In genomic region chr7:137438179-137438550, GRCm38 (mm10) we compare ENCODE assay signal across 7 mouse cellular contexts. TPM values are rescaled to one million over a fixed set of nuclear protein-coding genes. Genes with fewer than 3 reads are reported as not detected.
A peak's percentile ranks its signal among the peaks of the same experiment; 100 is the strongest.
DNase-seq lines count a peak whose midpoint lies in the region; ATAC-seq lines count a peak whose summit lies in the region.

No protein-coding gene starts in this region.

- ATAC-seq in neural tube, embryonic 11.5 days (ENCODE audit: insufficient read depth, low FRiP score, low TSS enrichment): peak; percentile 69; the same call in 1 of the 2 replicates
- ATAC-seq in granulocyte monocyte progenitor cell, adult 5-6 weeks (replicated peaks; ENCODE audit: poor library complexity, severe bottlenecking): peak; percentile 46
- peak; percentile 75 for ATAC-seq in midbrain, embryonic 15.5 days (replicated peaks)

- peak overlapping the region; percentile 97 for H3K4me3 ChIP-seq in neural tube, embryonic 11.5 days (ENCODE audit: low read depth, low read length)
- peak overlapping the region; percentile 96 for H3K4me3 ChIP-seq in midbrain, embryonic 15.5 days

- peak overlapping the region; percentile 83 for H3K27ac ChIP-seq in neural tube, embryonic 11.5 days (ENCODE audit: low read depth, low read length)
- H3K27ac ChIP-seq in midbrain, embryonic 15.5 days: peak overlapping the region; percentile 89

- peaks cover 6% of the 10 kb centered on the region; the same call in 1 of the 2 replicates for H3K4me1 ChIP-seq in neural tube, embryonic 11.5 days (ENCODE audit: control insufficient read depth, insufficient read depth, low read length)
- peaks cover 23% of the 10 kb centered on the region for H3K4me1 ChIP-seq in midbrain, embryonic 15.5 days

- H3K9me3 ChIP-seq in neural tube, embryonic 11.5 days (ENCODE audit: control insufficient read depth, low read length): no peaks in the 10 kb centered on the region
- no peaks in the 10 kb centered on the region for H3K9me3 ChIP-seq in midbrain, embryonic 15.5 days

- no peaks in the 10 kb centered on the region for H3K36me3 ChIP-seq in neural tube, embryonic 11.5 days (ENCODE audit: control insufficient read depth, insufficient read depth, low read length)
- H3K36me3 ChIP-seq in midbrain, embryonic 15.5 days (replicated peaks): no peaks in the 10 kb centered on the region

- DNase-seq in neural tube, embryonic 11.5 days (ENCODE audit: low spot score): no peak
- no peak for DNase-seq in neural tube, embryonic 10.5 days (ENCODE audit: extremely low spot score, low spot score)
- DNase-seq in cerebellum, adult 9-10 months: peak; percentile 48
- DNase-seq in left cerebral cortex, adult 11 months (ENCODE audit: low spot score): peak; percentile 24
- DNase-seq in yolk sac, embryonic 10.5 days (ENCODE audit: low spot score): no peak

- 6% methylated on average over 7 of the region's 7 CpGs for WGBS in neural tube, embryonic 11.5 days
- 3% methylated on average over 7 of the region's 7 CpGs for WGBS in midbrain, embryonic 15.5 days

- no peaks in the 10 kb centered on the region for H3K27me3 ChIP-seq in neural tube, embryonic 11.5 days (ENCODE audit: control insufficient read depth, insufficient read depth, low read length)
- no peaks in the 10 kb centered on the region for H3K27me3 ChIP-seq in midbrain, embryonic 15.5 days (replicated peaks)

- H3K4me2 ChIP-seq in neural tube, embryonic 11.5 days (ENCODE audit: low read depth): peak overlapping the region; percentile 63
- H3K4me2 ChIP-seq in midbrain, embryonic 15.5 days: peak overlapping the region; percentile 66

- peak overlapping the region; percentile 95 for H3K9ac ChIP-seq in neural tube, embryonic 11.5 days (ENCODE audit: low read length)
- H3K9ac ChIP-seq in midbrain, embryonic 15.5 days: peak overlapping the region; percentile 92

RNA-seq across cellular contexts. Expression of gene Glrx3, which starts 0.8 kb away (rescaled TPM):
- 345 and 354 TPM in 2 replicates for polyA plus RNA-seq in neural tube, embryonic 11.5 days (2014; fragmentation: Nextera tagmentation; extraction: Ambion mirVana)
- total RNA-seq in granulocyte monocyte progenitor cell, adult 5-6 weeks (2014; fragmentation: Nextera tagmentation): 116 and 124 TPM in 2 replicates
- total RNA-seq in granulocyte monocyte progenitor cell, adult 5-6 weeks (2017): 181 and 185 TPM in 2 replicates
- 235 and 254 TPM in 2 replicates for polyA plus RNA-seq in midbrain, embryonic 15.5 days (2015; fragmentation: Nextera tagmentation; extraction: Ambion mirVana)

RNA-seq across cellular contexts. Expression of gene 9430038I01Rik, which starts 27.6 kb away (rescaled TPM):
- 17.4 and 18.9 TPM in 2 replicates for polyA plus RNA-seq in neural tube, embryonic 11.5 days (2014; fragmentation: Nextera tagmentation; extraction: Ambion mirVana)
- 8.6 and 11.3 TPM in 2 replicates for total RNA-seq in granulocyte monocyte progenitor cell, adult 5-6 weeks (2014; fragmentation: Nextera tagmentation)
- 15.9 and 16.2 TPM in 2 replicates for total RNA-seq in granulocyte monocyte progenitor cell, adult 5-6 weeks (2017)
- polyA plus RNA-seq in midbrain, embryonic 15.5 days (2015; fragmentation: Nextera tagmentation; extraction: Ambion mirVana): 10.2 and 12.8 TPM in 2 replicates

Comparison
In these comparisons a context has a peak if more than half of its experiments do, and no peak if none do; other contexts are left out.
1. DNase-seq: peak in cerebellum, adult 9-10 months (single experiment) and left cerebral cortex, adult 11 months (single experiment); none in neural tube, embryonic 11.5 days (single experiment), neural tube, embryonic 10.5 days (single experiment) and yolk sac, embryonic 10.5 days (single experiment).
2. Peak in every context shown above with its lines, with median percentiles within 50 percentile points of each other: ATAC-seq.